Mouse (Mus musculus): ENCODE results near the gene Kdelr1.
"Not testable (repeated sequence)": the region's sequence is repeated elsewhere in the genome, so short reads cannot be mapped to it uniquely, and the experiment has no call there.

The Kdelr1 gene

GRCm38 (mm10) chr7:45870282-45871058 lies 2.1 kb upstream of the Kdelr1 start:
- DNase-seq, result peak; percentile 34

- DNase-seq, result peak; percentile 67
These were observed 732 bp downstream of the Kdelr1 start for GRCm38 (mm10) chr7:45873061-45873947.

GRCm38 (mm10) chr7:45876895-45877294 lies 4.3 kb downstream of the Kdelr1 start:
- no peak for DNase-seq

GRCm38 (mm10) chr7:45878278-45878677 lies 5.7 kb downstream of the Kdelr1 start, which contains the start of gene Grin2d:
Gene Grin2d, minus strand, starts transcription at chr7:45878378.
- DNase-seq, result not testable (repeated sequence)

- DNase-seq, result no peak
These were observed 8.0 kb downstream of the Kdelr1 start for GRCm38 (mm10) chr7:45880531-45880930.

- DNase-seq, result no peak
These were observed 8.4 kb downstream of the Kdelr1 start for GRCm38 (mm10) chr7:45881011-45881410.

- DNase-seq, result no peak
These were observed 14.7 kb downstream of the Kdelr1 start for GRCm38 (mm10) chr7:45887246-45887645.

GRCm38 (mm10) chr7:45892651-45893050 lies 20.1 kb downstream of the Kdelr1 start:
- DNase-seq, result no peak

GRCm38 (mm10) chr7:45895931-45896516 lies 23.5 kb downstream of the Kdelr1 start:
- DNase-seq, result peak; percentile 33

GRCm38 (mm10) chr7:45896517-45897257 lies 24.1 kb downstream of the Kdelr1 start, which contains the start of the genes Syngr4 and Tmem143:
Gene Syngr4, minus strand, starts transcription at chr7:45896714.
Gene Tmem143, plus strand, starts transcription at chr7:45896941.
- DNase-seq, result peak; percentile 100

- no peak for DNase-seq
These were observed 24.7 kb downstream of the Kdelr1 start for GRCm38 (mm10) chr7:45897258-45897757.

- peak; percentile 36 for DNase-seq
These were observed 25.6 kb downstream of the Kdelr1 start for GRCm38 (mm10) chr7:45898125-45898524.

- DNase-seq, result no peak
These were observed 29.0 kb downstream of the Kdelr1 start for GRCm38 (mm10) chr7:45901562-45901961.

- DNase-seq, result no peak
These were observed 30.0 kb downstream of the Kdelr1 start for GRCm38 (mm10) chr7:45902481-45903002.

GRCm38 (mm10) chr7:45906622-45907021 lies 34.0 kb downstream of the Kdelr1 start:
- DNase-seq, result no peak

GRCm38 (mm10) chr7:45908384-45908783 lies 35.8 kb downstream of the Kdelr1 start:
- no peak for DNase-seq

- DNase-seq, result no peak
These were observed 36.6 kb downstream of the Kdelr1 start for GRCm38 (mm10) chr7:45909145-45909544.

- no peak for DNase-seq
These were observed 41.5 kb downstream of the Kdelr1 start for GRCm38 (mm10) chr7:45914067-45914466.

GRCm38 (mm10) chr7:45915011-45915410 lies 42.4 kb downstream of the Kdelr1 start:
- no peak for DNase-seq

- DNase-seq, result no peak
These were observed 43.8 kb downstream of the Kdelr1 start for GRCm38 (mm10) chr7:45916056-45917003.
